Mouse (Mus musculus): Measurements from ENCODE around the gene Rhbdf1. TPM values are rescaled to one million over a fixed set of nuclear protein-coding genes. Genes with fewer than 3 reads are reported as not detected.

Rhbdf1 gene
- total and polyA plus RNA-seq, 2 experiments from 2014 or later = 22.9 to 65.4 TPM

DNA sequence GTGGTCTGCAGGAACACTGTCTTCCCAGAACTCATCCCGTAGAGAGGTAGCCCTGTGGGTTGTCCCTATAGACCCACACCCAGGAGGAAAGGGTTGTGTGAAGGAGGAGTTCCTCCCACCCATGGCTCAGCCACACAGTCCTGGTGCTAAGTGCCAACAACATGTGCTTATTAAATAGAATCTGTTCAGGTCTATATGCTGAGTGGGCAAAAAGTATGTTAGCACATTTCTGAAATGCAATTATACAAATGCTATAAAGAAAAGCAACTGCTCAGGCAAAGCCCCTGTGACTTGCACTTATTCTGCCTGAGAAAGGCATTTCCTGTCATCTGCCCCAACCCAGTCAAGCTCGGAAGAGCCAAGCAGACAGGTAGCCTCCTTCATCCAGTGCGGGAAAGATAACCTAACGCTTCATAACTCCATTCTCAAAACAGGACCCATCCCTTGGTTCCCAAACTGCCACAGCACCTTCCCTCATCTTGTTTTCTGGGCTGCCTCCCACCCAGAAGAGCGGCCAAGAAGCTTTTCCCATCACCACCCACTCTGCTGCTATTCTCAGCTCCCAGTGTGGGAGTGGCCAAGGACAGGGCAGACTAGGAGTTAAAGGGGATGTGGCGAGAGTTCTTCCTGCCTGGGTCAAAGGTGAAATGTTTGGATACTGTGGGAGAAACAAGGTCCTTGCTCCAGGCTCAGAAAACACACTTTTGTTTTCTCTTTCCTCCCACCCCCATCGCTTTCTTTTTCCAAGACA lies 21.3 kb upstream of the Rhbdf1 start:
- TF ChIP-seq CTCF (IDR thresholded peaks at IDR 0.05; ENCODE audit: low read depth) = no peak
- no peak overlapping the region for H3K9ac ChIP-seq (replicated peaks; ENCODE audit: low read length)
- peaks cover 28% of the 10 kb centered on the region for H3K36me3 ChIP-seq (ENCODE audit: insufficient read depth, low read length)
- no peak overlapping the region for H3K4me2 ChIP-seq (ENCODE audit: low read depth, low read length)
- no peak overlapping the region for H3K4me3 ChIP-seq (ENCODE audit: low read length)
- H3K4me1 ChIP-seq (ENCODE audit: insufficient read depth, low read length) = no peaks in the 10 kb centered on the region
- WGBS = 69% methylated on average over 7 of the region's 7 CpGs
- no peak for DNase-seq (ENCODE audit: low spot score)
- H3K27ac ChIP-seq = no peak overlapping the region
- no peak for ATAC-seq
- no peaks in the 10 kb centered on the region for H3K27me3 ChIP-seq (ENCODE audit: insufficient read depth, low read length)
- no peaks in the 10 kb centered on the region for H3K9me3 ChIP-seq (ENCODE audit: low read length)

DNA sequence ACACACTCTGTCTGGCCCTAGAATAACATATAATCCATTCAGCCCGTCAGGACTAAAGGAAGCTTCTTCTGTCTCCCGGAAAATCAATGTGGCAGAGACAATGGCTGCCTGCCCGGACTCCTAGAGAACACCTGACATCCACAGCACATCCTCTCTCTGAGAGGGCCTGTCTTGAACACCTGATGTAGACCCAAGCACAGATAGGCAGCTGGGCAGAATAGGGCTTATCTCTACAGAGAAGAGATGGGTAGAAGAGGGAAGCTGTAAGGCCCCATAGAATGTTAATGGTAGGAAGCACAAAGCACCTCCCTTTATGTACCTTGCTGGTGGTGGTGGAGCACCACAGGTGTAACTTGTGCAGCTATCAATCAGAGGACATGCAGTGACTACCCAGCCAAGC lies 20.1 kb upstream of the Rhbdf1 start:
- Histone ChIP-seq H3K4me1 (ENCODE audit: insufficient read depth, low read length) (peaks cover 6% of the 10 kb centered on the region; the same call in 1 of the 2 replicates), H3K9me3 (ENCODE audit: low read length) (no peaks in the 10 kb centered on the region), H3K27ac (no peak overlapping the region), H3K9ac (replicated peaks; ENCODE audit: low read length) (no peak overlapping the region), H3K4me3 (ENCODE audit: low read length) (no peak overlapping the region), H3K4me2 (ENCODE audit: low read depth, low read length) (no peak overlapping the region), H3K36me3 (ENCODE audit: insufficient read depth, low read length) (peaks cover 20% of the 10 kb centered on the region; the same call in 1 of the 2 replicates), H3K27me3 (ENCODE audit: insufficient read depth, low read length) (no peaks in the 10 kb centered on the region)
- TF ChIP-seq CTCF (IDR thresholded peaks at IDR 0.05; ENCODE audit: low read depth) = no peak
- ATAC-seq (no peak), DNase-seq (ENCODE audit: low spot score) (no peak)
- WGBS = 90% methylated on average over 3 of the region's 3 CpGs

DNA sequence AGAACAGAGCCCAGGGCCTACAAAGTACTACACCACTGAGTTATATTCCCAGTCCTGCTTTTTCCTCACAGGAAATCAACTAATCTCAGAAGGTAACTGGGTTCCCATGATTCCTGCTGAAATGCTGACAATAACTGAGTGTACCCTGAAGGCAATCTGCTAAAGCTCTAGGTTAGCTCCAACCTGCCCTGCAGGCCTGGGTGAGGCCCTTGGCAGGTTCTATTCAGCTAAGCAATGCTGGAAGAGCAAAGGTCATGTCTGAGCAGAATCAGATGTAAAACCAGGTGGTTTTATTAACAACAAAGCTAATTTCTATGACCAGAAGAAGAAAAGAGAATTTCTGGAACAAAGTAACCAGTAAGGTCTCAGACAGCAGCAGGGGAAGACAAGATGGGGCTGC lies 19.3 kb upstream of the Rhbdf1 start:
- no peak for TF ChIP-seq CTCF (IDR thresholded peaks at IDR 0.05; ENCODE audit: low read depth)
- Histone ChIP-seq H3K27me3 (ENCODE audit: insufficient read depth, low read length) (no peaks in the 10 kb centered on the region), H3K4me2 (ENCODE audit: low read depth, low read length) (no peak overlapping the region), H3K9ac (replicated peaks; ENCODE audit: low read length) (no peak overlapping the region), H3K4me1 (ENCODE audit: insufficient read depth, low read length) (peaks cover 10% of the 10 kb centered on the region; the same call in 1 of the 2 replicates), H3K27ac (no peak overlapping the region), H3K4me3 (ENCODE audit: low read length) (no peak overlapping the region), H3K9me3 (ENCODE audit: low read length) (no peaks in the 10 kb centered on the region), H3K36me3 (ENCODE audit: insufficient read depth, low read length) (peaks cover 13% of the 10 kb centered on the region; the same call in 1 of the 2 replicates)
- no peak for ATAC-seq
- no peak for DNase-seq (ENCODE audit: low spot score)

DNA sequence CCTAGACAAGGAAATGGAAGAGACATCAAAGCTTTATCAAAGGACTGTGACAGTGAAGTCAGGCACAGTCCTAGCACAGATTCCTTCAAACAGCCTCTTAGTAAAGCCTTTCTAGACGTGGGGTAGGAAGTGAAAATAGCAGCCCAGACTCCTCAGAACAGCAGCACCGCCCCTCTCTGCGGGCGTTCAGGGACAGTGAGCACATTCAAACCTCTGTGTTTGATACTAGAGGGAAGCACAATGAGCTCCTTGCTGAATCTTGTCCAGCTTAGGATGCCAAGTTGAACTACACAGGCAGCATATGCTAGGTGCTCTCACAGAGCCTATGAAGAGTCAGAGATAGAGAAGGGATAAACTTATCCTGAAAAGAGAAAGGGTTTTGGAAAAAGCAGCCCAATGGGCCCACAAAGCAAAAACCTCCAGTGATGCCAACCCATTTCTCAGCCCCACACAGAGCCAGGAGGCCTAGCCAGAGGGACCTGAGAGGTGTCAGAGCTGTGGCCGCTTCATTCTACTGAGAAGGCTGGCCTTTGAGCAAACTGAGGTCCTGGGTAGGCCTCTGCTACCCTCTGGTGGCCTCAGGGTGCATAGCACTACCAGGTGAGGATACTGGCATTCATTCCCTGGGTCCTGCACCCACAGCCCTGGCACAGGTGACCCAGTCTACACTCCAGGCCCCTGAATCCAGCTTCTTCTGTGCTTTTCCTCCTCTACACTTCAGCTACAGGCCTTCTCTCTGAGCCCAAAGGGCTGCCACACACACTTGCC lies 16.2 kb upstream of the Rhbdf1 start:
- peak; percentile 33; the same call in 1 of the 2 replicates for ATAC-seq
- 57% methylated on average over 5 of the region's 5 CpGs for WGBS
- peak; percentile 78 for DNase-seq (ENCODE audit: low spot score)
- Histone ChIP-seq H3K9me3 (ENCODE audit: low read length) (no peaks in the 10 kb centered on the region), H3K4me2 (ENCODE audit: low read depth, low read length) (no peak overlapping the region), H3K4me3 (ENCODE audit: low read length) (no peak overlapping the region), H3K36me3 (ENCODE audit: insufficient read depth, low read length) (peaks cover 17% of the 10 kb centered on the region; the same call in 1 of the 2 replicates), H3K4me1 (ENCODE audit: insufficient read depth, low read length) (peaks cover 38% of the 10 kb centered on the region), H3K27me3 (ENCODE audit: insufficient read depth, low read length) (no peaks in the 10 kb centered on the region), H3K27ac (0 out of 2 replicates have a peak overlapping the region, but pooled peaks have one; percentile 16), H3K9ac (replicated peaks; ENCODE audit: low read length) (no peak overlapping the region)
- TF ChIP-seq CTCF (IDR thresholded peaks at IDR 0.05; ENCODE audit: low read depth) = peak; percentile 98

DNA sequence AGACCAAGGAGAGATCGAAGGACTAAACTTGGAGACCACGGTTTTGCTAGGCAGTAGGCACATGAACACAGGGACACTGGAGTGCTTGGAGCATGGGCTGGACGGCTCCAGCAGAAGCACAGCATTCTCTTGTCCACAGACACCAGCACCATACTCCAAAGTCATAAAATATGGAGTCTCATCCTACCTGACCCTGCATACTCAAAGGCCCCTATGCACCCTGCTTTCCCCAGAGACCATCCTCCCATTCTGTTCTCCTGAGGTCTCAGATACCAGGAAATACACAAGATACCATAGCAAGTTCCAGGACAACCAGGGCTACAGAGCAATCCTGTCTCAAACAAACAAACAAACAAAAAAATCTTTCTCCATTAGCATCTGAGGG lies 15.3 kb upstream of the Rhbdf1 start:
- no peak overlapping the region for H3K9ac ChIP-seq (replicated peaks; ENCODE audit: low read length)
- peaks cover 38% of the 10 kb centered on the region for H3K4me1 ChIP-seq (ENCODE audit: insufficient read depth, low read length)
- DNase-seq (ENCODE audit: low spot score) = no peak
- H3K9me3 ChIP-seq (ENCODE audit: low read length) = no peaks in the 10 kb centered on the region
- H3K4me3 ChIP-seq (ENCODE audit: low read length) = no peak overlapping the region
- no peak for TF ChIP-seq CTCF (IDR thresholded peaks at IDR 0.05; ENCODE audit: low read depth)
- peaks cover 17% of the 10 kb centered on the region; the same call in 1 of the 2 replicates for H3K36me3 ChIP-seq (ENCODE audit: insufficient read depth, low read length)
- H3K27me3 ChIP-seq (ENCODE audit: insufficient read depth, low read length) = no peaks in the 10 kb centered on the region
- ATAC-seq = no peak
- H3K4me2 ChIP-seq (ENCODE audit: low read depth, low read length) = no peak overlapping the region
- WGBS = 82% methylated on average over 3 of the region's 3 CpGs
- peak overlapping the region; percentile 16; the same call in 1 of the 2 replicates for H3K27ac ChIP-seq

DNA sequence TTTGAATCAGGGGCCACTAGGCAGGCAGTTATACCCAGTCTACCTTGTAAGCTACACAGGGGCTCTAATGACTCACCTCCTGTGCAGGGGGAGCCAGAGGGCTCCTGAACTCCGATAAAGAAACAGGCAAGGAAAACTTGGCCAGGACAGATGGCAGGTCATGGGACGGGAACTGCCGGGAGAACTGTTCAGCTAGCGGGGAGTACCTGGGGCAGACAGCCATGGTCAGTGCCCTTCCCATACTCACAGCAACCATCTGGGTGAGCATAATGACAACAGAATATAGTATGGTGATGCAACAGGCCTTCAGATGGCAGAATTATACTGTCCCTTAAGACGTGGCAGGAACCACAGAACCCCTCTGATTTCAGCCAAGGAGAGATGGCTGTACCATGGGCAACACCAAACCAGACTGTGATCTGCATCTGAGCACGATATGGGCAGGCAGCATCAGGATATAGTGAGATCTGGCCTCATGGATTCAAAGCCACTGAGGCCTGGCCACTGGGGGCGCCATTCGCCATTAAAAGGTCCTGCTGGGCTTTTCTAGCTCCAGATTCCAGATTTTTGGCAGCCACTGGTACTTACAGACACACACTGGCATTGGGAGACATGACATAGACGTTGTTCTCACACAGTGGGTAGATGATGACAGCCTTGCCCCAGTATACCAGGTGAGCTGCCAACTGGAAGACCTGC lies 14.8 kb upstream of the Rhbdf1 start:
- Histone ChIP-seq H3K9ac (replicated peaks; ENCODE audit: low read length) (no peak overlapping the region), H3K27me3 (ENCODE audit: insufficient read depth, low read length) (no peaks in the 10 kb centered on the region), H3K4me1 (ENCODE audit: insufficient read depth, low read length) (peaks cover 38% of the 10 kb centered on the region), H3K27ac (peak overlapping the region; percentile 74), H3K4me2 (ENCODE audit: low read depth, low read length) (no peak overlapping the region), H3K4me3 (ENCODE audit: low read length) (no peak overlapping the region), H3K9me3 (ENCODE audit: low read length) (no peaks in the 10 kb centered on the region), H3K36me3 (ENCODE audit: insufficient read depth, low read length) (peaks cover 18% of the 10 kb centered on the region; the same call in 1 of the 2 replicates)
- TF ChIP-seq CTCF (IDR thresholded peaks at IDR 0.05; ENCODE audit: low read depth) = peak; percentile 80
- WGBS = 41% methylated on average over 9 of the region's 9 CpGs
- ATAC-seq (0 out of 2 replicates have a peak, but pooled peaks have one; percentile 6), DNase-seq (ENCODE audit: low spot score) (peak; percentile 85)
